Mouse (Mus musculus): ENCODE data around the gene Tmem74b. TPM values are rescaled to one million over a fixed set of nuclear protein-coding genes. Genes with fewer than 3 reads are reported as not detected.

The Tmem74b gene
- polyA plus RNA-seq, 1 experiment from 2014 or later: 10.3 TPM

DNA sequence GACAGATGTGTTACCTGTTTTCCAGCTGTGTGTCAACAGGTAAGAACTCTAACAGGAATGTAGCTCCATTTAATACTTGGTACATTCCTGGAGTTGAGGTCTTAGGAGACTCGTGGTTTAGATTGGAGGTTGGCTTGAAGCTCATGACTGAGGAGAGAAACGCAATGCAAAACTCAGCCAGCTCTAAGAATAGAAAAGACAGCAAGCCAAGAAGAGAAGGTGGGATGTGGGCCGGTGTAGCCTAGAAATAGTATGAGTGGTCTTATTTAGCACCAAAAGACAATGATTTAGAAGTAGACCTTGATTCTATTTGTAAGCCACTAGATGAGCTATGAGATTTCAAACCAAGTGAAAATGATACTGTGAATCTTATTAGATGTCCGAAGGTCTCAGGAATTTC lies 13.7 kb downstream of the Tmem74b start:
- no peaks in the 10 kb centered on the region for H3K9me3 ChIP-seq (replicated peaks)
- no peak overlapping the region for H3K9ac ChIP-seq
- peaks cover 45% of the 10 kb centered on the region for H3K36me3 ChIP-seq
- no peaks in the 10 kb centered on the region for H3K4me1 ChIP-seq
- no peak overlapping the region for H3K4me3 ChIP-seq
- ATAC-seq (ENCODE audit: low FRiP score): no peak
- H3K4me2 ChIP-seq (replicated peaks): no peak overlapping the region
- WGBS: 95% methylated on average over 4 of the region's 4 CpGs
- no peak overlapping the region for H3K27ac ChIP-seq
- no peaks in the 10 kb centered on the region for H3K27me3 ChIP-seq

DNA sequence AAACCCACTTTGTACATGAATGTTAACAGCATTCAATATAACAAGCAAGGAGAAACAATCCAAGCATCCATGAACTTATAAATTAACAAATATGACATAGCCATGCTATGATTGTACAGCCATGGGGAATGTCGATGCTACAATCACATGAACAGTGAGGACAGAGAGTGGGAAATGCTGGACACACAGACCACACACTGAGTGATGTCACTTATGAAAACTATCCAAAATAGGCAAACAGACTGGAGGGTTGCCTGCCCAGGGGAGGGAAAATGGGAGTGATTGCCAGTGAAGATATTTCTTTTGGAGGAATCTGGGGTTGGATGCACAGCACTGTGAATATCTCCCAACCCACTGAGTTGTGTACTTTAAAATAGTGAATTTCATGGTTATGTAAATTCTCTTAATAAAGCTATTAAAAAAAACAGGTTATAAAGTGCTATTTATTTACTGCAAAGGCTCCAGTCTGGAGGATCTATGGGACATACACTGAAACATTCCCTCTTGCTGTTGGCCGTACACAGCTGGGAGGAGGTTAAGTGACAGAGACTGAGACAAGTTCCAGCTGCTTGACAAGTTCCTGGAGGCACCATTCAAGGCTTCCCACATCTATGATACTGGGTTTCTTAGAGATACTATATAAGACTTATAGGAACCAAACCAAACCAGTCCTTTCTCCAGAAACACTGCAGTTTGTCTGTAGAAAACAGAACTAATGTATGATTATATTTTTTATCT lies 14.7 kb downstream of the Tmem74b start:
- no peaks in the 10 kb centered on the region for H3K27me3 ChIP-seq
- no peaks in the 10 kb centered on the region for H3K9me3 ChIP-seq (replicated peaks)
- H3K36me3 ChIP-seq: peaks cover 46% of the 10 kb centered on the region
- H3K9ac ChIP-seq: no peak overlapping the region
- no peak overlapping the region for H3K4me3 ChIP-seq
- WGBS: 93% methylated on average over 2 of the region's 2 CpGs
- H3K4me1 ChIP-seq: no peaks in the 10 kb centered on the region
- no peak overlapping the region for H3K4me2 ChIP-seq (replicated peaks)
- ATAC-seq (ENCODE audit: low FRiP score): no peak
- H3K27ac ChIP-seq: no peak overlapping the region

DNA sequence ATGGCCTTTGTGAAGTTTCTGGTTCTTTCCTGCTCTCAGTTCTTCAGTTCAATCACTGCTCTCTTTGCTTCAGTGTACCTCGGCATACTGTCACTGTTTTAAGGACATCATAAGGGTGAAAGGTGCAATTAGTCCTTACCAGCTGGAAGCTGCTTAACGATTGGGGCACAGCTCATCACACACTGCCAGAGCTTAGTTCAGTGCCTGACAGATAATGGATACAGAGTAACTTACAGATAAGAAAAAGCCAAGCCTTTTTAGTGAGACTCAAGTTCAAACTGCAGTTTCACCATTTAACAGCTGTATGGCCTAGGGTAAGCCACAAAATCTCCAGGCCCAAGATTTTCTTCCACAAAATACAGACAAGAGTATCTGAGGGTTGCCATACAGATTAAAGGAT lies 22.3 kb downstream of the Tmem74b start:
- no peak overlapping the region for H3K27ac ChIP-seq
- no peak overlapping the region for H3K9ac ChIP-seq
- no peak for ATAC-seq (ENCODE audit: low FRiP score)
- H3K4me3 ChIP-seq: no peak overlapping the region
- 93% methylated on average over 2 of the region's 2 CpGs for WGBS
- H3K36me3 ChIP-seq: peaks cover 67% of the 10 kb centered on the region
- H3K4me2 ChIP-seq (replicated peaks): no peak overlapping the region
- H3K9me3 ChIP-seq (replicated peaks): no peaks in the 10 kb centered on the region
- no peaks in the 10 kb centered on the region for H3K27me3 ChIP-seq
- no peaks in the 10 kb centered on the region for H3K4me1 ChIP-seq

- H3K36me3 ChIP-seq: peaks cover 43% of the 10 kb centered on the region
- H3K9ac ChIP-seq: no peak overlapping the region
- no peak overlapping the region for H3K4me2 ChIP-seq (replicated peaks)
- WGBS: 87% methylated on average over 8 of the region's 8 CpGs
- no peak for ATAC-seq (ENCODE audit: low FRiP score)
- no peaks in the 10 kb centered on the region for H3K9me3 ChIP-seq (replicated peaks)
- H3K4me3 ChIP-seq: no peak overlapping the region
- H3K27ac ChIP-seq: no peak overlapping the region
- H3K27me3 ChIP-seq: no peaks in the 10 kb centered on the region
- no peaks in the 10 kb centered on the region for H3K4me1 ChIP-seq
Observed at GRCm38 (mm10) chr2:151733151-151733865, 31.5 kb downstream of the Tmem74b start.

- H3K27me3 ChIP-seq: no peaks in the 10 kb centered on the region
- ATAC-seq (ENCODE audit: low FRiP score): no peak
- no peak overlapping the region for H3K9ac ChIP-seq
- no peak overlapping the region for H3K4me3 ChIP-seq
- H3K9me3 ChIP-seq (replicated peaks): no peaks in the 10 kb centered on the region
- H3K36me3 ChIP-seq: peaks cover 26% of the 10 kb centered on the region
- 95% methylated on average over 6 of the region's 6 CpGs for WGBS
- no peak overlapping the region for H3K4me2 ChIP-seq (replicated peaks)
- H3K27ac ChIP-seq: no peak overlapping the region
- peaks cover 15% of the 10 kb centered on the region for H3K4me1 ChIP-seq
Observed at GRCm38 (mm10) chr2:151735422-151735821, 33.6 kb downstream of the Tmem74b start.

- Histone ChIP-seq H3K4me2 (replicated peaks) (no peak overlapping the region), H3K36me3 (peaks cover 19% of the 10 kb centered on the region), H3K4me1 (peaks cover 21% of the 10 kb centered on the region), H3K27me3 (no peaks in the 10 kb centered on the region), H3K9ac (no peak overlapping the region), H3K9me3 (replicated peaks) (no peaks in the 10 kb centered on the region), H3K4me3 (no peak overlapping the region), H3K27ac (no peak overlapping the region)
- 85% methylated on average over 4 of the region's 4 CpGs for WGBS
- no peak for ATAC-seq (ENCODE audit: low FRiP score)
Observed at GRCm38 (mm10) chr2:151738460-151738859, 36.7 kb downstream of the Tmem74b start.

DNA sequence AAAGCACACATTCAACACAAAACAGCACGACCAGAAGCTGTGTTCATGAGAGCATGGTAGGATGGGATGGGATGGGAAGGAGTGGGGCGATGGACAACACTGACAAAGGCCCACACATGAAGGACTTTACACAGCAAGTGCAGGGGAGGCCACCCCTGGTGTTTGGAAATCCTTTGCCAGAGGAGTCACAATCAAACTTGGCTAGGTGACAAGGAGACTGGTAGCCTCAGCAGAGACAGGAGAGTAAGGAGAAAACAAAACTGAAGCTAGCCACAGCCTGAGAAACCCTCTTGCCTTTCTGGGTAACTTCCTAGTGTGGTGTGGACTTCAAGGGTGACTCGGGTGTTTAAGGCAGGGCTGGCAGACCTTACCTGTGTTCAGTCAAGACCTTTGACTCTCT lies 37.3 kb downstream of the Tmem74b start:
- Histone ChIP-seq H3K27ac (no peak overlapping the region), H3K27me3 (0 out of 2 replicates have a peak, but pooled peaks cover 5% of the 10 kb centered on the region), H3K4me3 (no peak overlapping the region), H3K9me3 (replicated peaks) (no peaks in the 10 kb centered on the region), H3K36me3 (peaks cover 14% of the 10 kb centered on the region), H3K4me2 (replicated peaks) (no peak overlapping the region), H3K9ac (no peak overlapping the region), H3K4me1 (peaks cover 21% of the 10 kb centered on the region)
- ATAC-seq (ENCODE audit: low FRiP score): no peak
- 89% methylated on average over 3 of the region's 3 CpGs for WGBS

GRCm38 (mm10) chr2:151739505-151739904 lies 37.7 kb downstream of the Tmem74b start:
- Histone ChIP-seq H3K4me3 (no peak overlapping the region), H3K4me1 (peaks cover 21% of the 10 kb centered on the region), H3K9me3 (replicated peaks) (no peaks in the 10 kb centered on the region), H3K4me2 (replicated peaks) (peak overlapping the region; percentile 81), H3K27me3 (0 out of 2 replicates have a peak, but pooled peaks cover 6% of the 10 kb centered on the region), H3K36me3 (peaks cover 10% of the 10 kb centered on the region; the same call in 1 of the 2 replicates), H3K9ac (no peak overlapping the region), H3K27ac (no peak overlapping the region)
- WGBS: 93% methylated on average over 7 of the region's 7 CpGs
- no peak for ATAC-seq (ENCODE audit: low FRiP score)

DNA sequence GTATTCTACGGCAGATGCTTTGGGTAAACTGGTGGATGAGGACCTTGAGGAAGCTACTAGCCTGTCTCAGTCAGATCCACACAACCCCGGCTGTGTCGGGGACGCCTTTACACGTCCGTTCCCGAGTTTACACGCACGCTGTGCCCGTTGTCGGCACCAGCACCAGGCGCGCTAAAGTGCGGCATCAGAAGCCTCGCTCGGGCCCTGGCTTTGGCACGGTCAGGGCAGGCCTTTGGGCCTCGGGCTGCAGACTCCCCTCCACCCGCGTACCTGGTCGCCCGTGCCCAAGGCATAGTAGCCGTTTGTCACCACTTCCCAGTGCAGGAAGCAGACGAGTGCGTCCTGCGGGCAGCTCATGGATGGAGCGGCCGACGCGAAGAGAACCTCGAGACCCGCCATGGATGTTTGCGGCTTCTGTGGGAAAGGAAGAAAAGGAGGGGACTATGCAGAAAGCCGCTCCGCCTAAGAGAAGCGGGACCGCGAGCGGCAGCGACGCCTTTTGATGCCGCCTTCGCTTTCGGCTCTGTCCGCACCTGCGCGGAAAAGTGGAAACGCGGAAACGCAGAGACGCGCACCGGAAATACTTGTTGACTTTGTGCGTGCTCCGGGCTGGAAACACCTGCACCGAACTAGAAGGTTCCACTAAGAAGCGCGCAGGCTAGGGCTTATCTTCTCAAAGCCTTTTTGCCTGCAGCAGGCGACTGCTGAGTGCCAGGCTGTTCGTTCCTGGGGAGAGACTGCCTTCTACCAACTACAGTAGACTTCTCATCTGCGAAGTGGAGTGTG lies 39.1 kb downstream of the Tmem74b start:
- peaks cover 21% of the 10 kb centered on the region for H3K4me1 ChIP-seq
- H3K9ac ChIP-seq: peak overlapping the region; percentile 82
- H3K27ac ChIP-seq: peak overlapping the region; percentile 69
- ATAC-seq (ENCODE audit: low FRiP score): peak; percentile 86
- H3K4me3 ChIP-seq: peak overlapping the region; percentile 89
- 0 out of 2 replicates have a peak, but pooled peaks cover 6% of the 10 kb centered on the region for H3K27me3 ChIP-seq
- under 1% methylated on average over 61 of the region's 61 CpGs for WGBS
- H3K9me3 ChIP-seq (replicated peaks): no peaks in the 10 kb centered on the region
- peak overlapping the region; percentile 81 for H3K4me2 ChIP-seq (replicated peaks)
- H3K36me3 ChIP-seq: no peaks in the 10 kb centered on the region

GRCm38 (mm10) chr2:151742084-151742483 lies 40.3 kb downstream of the Tmem74b start:
- Histone ChIP-seq H3K27me3 (0 out of 2 replicates have a peak, but pooled peaks cover 6% of the 10 kb centered on the region), H3K4me3 (no peak overlapping the region), H3K9ac (no peak overlapping the region), H3K4me1 (peaks cover 21% of the 10 kb centered on the region), H3K27ac (no peak overlapping the region), H3K9me3 (replicated peaks) (no peaks in the 10 kb centered on the region), H3K36me3 (no peaks in the 10 kb centered on the region), H3K4me2 (replicated peaks) (no peak overlapping the region)
- WGBS: 90% methylated on average over 1 of the region's 1 CpGs
- no peak for ATAC-seq (ENCODE audit: low FRiP score)

- Histone ChIP-seq H3K4me3 (no peak overlapping the region), H3K4me1 (peaks cover 21% of the 10 kb centered on the region), H3K9me3 (replicated peaks) (no peaks in the 10 kb centered on the region), H3K9ac (no peak overlapping the region), H3K27me3 (peaks cover 10% of the 10 kb centered on the region; the same call in 1 of the 2 replicates), H3K4me2 (replicated peaks) (no peak overlapping the region), H3K36me3 (no peaks in the 10 kb centered on the region), H3K27ac (no peak overlapping the region)
- WGBS: 73% methylated on average over 6 of the region's 6 CpGs
- ATAC-seq (ENCODE audit: low FRiP score): no peak
Observed at GRCm38 (mm10) chr2:151742850-151743679, 41.3 kb downstream of the Tmem74b start.
